Mouse (Mus musculus) cerebellum, adult 2 months (tissue): ENCODE data around the gene Slc22a18.

ENCODE experiments used
- CTCF ChIP-seq: fragments of 200-500 bp; IDR thresholded peaks from 2 replicates; pipeline ENCODE4 v1.5.1; 2011; ENCODE audit warnings: low read depth, mild to moderate bottlenecking, control low read depth, low read length, moderate library complexity, borderline replicate concordance; ENCODE audit not compliant: insufficient read depth
- POLR2A ChIP-seq: fragments of 200-500 bp; IDR thresholded peaks from 2 replicates; pipeline ENCODE4 v1.6.1; 2011; ENCODE audit warnings: low read length, control low read depth, borderline replicate concordance; ENCODE audit not compliant: insufficient read depth

GRCm38 (mm10) chr7:143464811-143465560 is 8.6 kb upstream of the Slc22a18 start:
- no peak for TF ChIP-seq CTCF
- TF ChIP-seq POLR2A = no peak
